Mouse (Mus musculus) thymus, postnatal 10 days (tissue): ENCODE results near the gene Midn.

Source experiments
- DNase-seq, 2 experiments: peaks; one replicate each; pipeline ENCODE4 v3.0.0; 2021; ENCODE audit warnings: low spot score in 2 of 2

The Midn gene

GRCm38 (mm10) chr10:80129846-80130245, 18.2 kb upstream of the Midn start:
- no peak for DNase-seq

GRCm38 (mm10) chr10:80130403-80131031, 17.6 kb upstream of the Midn start:
- DNase-seq: no peak

GRCm38 (mm10) chr10:80131316-80131951, 16.6 kb upstream of the Midn start:
- DNase-seq: no peak

- DNase-seq: no peak
Measured at GRCm38 (mm10) chr10:80131952-80132350, 16.1 kb upstream of the Midn start.

GRCm38 (mm10) chr10:80133226-80133849, 14.7 kb upstream of the Midn start:
- DNase-seq: no peak

GRCm38 (mm10) chr10:80134421-80134820, 13.7 kb upstream of the Midn start:
- DNase-seq: no peak

GRCm38 (mm10) chr10:80135161-80135560, 12.9 kb upstream of the Midn start:
- DNase-seq: no peak

GRCm38 (mm10) chr10:80135641-80136040, 12.4 kb upstream of the Midn start:
- DNase-seq: no peak

- no peak for DNase-seq
Measured at GRCm38 (mm10) chr10:80136179-80136951, 11.7 kb upstream of the Midn start.

GRCm38 (mm10) chr10:80136952-80137625, 11.0 kb upstream of the Midn start:
- DNase-seq: no peak

GRCm38 (mm10) chr10:80137626-80138552, 10.2 kb upstream of the Midn start:
- no peak for DNase-seq

- DNase-seq: no peak
Measured at GRCm38 (mm10) chr10:80138553-80139438, 9.3 kb upstream of the Midn start, which contains the start of gene Atp5d. Atp5d (plus strand) TSS chr10:80138632.

- DNase-seq: no peak
Measured at GRCm38 (mm10) chr10:80139439-80139775, 8.7 kb upstream of the Midn start.

- no peak for DNase-seq
Measured at GRCm38 (mm10) chr10:80139975-80140665, 8.0 kb upstream of the Midn start.

GRCm38 (mm10) chr10:80140666-80141035, 7.4 kb upstream of the Midn start, which contains the start of gene Cbarp:
Cbarp (minus strand) TSS chr10:80140835.
- DNase-seq: no peak

- peak; percentile 95 to 96 for DNase-seq
Measured at GRCm38 (mm10) chr10:80141243-80141642, 6.8 kb upstream of the Midn start.

- DNase-seq: peak; percentile 89
Measured at GRCm38 (mm10) chr10:80141786-80142529, 6.1 kb upstream of the Midn start.

GRCm38 (mm10) chr10:80142530-80142925, 5.5 kb upstream of the Midn start:
- no peak for DNase-seq
